8 mouse cellular contexts compared by ENCODE assay signal in genomic region chr11:11844367-11844971, GRCm38 (mm10). TPM values are rescaled to one million over a fixed set of nuclear protein-coding genes. Genes with fewer than 3 reads are reported as not detected.
A peak's percentile ranks its signal among the peaks of the same experiment; 100 is the strongest.
DNase-seq lines count a peak whose midpoint lies in the region; ATAC-seq and TF ChIP-seq lines count a peak whose summit lies in the region.

No protein-coding gene starts in this region.

- H3K27ac ChIP-seq in embryonic facial prominence, embryonic 10.5 days (replicated peaks): peak overlapping the region; percentile 72
- peak overlapping the region; percentile 98 for H3K27ac ChIP-seq in heart, embryonic 10.5 days
- peak overlapping the region; percentile 66 for H3K27ac ChIP-seq in lung, postnatal 0 days (ENCODE audit: low read length)
- H3K27ac ChIP-seq in stomach, embryonic 14.5 days (ENCODE audit: low read length): peak overlapping the region; percentile 76

- H3K4me1 ChIP-seq in embryonic facial prominence, embryonic 10.5 days: peaks cover 19% of the 10 kb centered on the region
- H3K4me1 ChIP-seq in heart, embryonic 10.5 days: peaks cover 55% of the 10 kb centered on the region
- H3K4me1 ChIP-seq in lung, postnatal 0 days (ENCODE audit: insufficient read depth, low read depth, low read length): peaks cover 11% of the 10 kb centered on the region; the same call in 1 of the 2 replicates
- peaks cover 16% of the 10 kb centered on the region for H3K4me1 ChIP-seq in stomach, embryonic 14.5 days (ENCODE audit: control insufficient read depth, insufficient read depth, low read length)

- H3K36me3 ChIP-seq in embryonic facial prominence, embryonic 10.5 days (replicated peaks): no peaks in the 10 kb centered on the region
- H3K36me3 ChIP-seq in heart, embryonic 10.5 days: no peaks in the 10 kb centered on the region
- H3K36me3 ChIP-seq in lung, postnatal 0 days (ENCODE audit: insufficient read depth, low read length): no peaks in the 10 kb centered on the region
- no peaks in the 10 kb centered on the region for H3K36me3 ChIP-seq in stomach, embryonic 14.5 days (ENCODE audit: control insufficient read depth, insufficient read depth, low read length)

- no peak overlapping the region for H3K4me2 ChIP-seq in lung, postnatal 0 days (replicated peaks; ENCODE audit: low read depth, low read length)
- no peak overlapping the region for H3K4me2 ChIP-seq in stomach, embryonic 14.5 days (replicated peaks; ENCODE audit: low read depth, low read length)

- H3K9me3 ChIP-seq in embryonic facial prominence, embryonic 10.5 days: no peaks in the 10 kb centered on the region
- no peaks in the 10 kb centered on the region for H3K9me3 ChIP-seq in heart, embryonic 10.5 days
- no peaks in the 10 kb centered on the region for H3K9me3 ChIP-seq in lung, postnatal 0 days (ENCODE audit: low read length)
- H3K9me3 ChIP-seq in stomach, embryonic 14.5 days (ENCODE audit: control insufficient read depth, low read depth, low read length): no peaks in the 10 kb centered on the region

- TF ChIP-seq EP300 in lung, postnatal 0 days (IDR thresholded peaks at IDR 0.05): peak; percentile 97

- peak; percentile 87 for TF ChIP-seq CTCF in lung, postnatal 0 days (IDR thresholded peaks at IDR 0.05)

- WGBS in embryonic facial prominence, embryonic 10.5 days: 57% methylated on average over 13 of the region's 13 CpGs
- WGBS in heart, embryonic 10.5 days: 46% methylated on average over 13 of the region's 13 CpGs
- WGBS in lung, postnatal 0 days: 50% methylated on average over 13 of the region's 13 CpGs
- 45% methylated on average over 13 of the region's 13 CpGs for WGBS in stomach, embryonic 14.5 days

- peak; percentile 80 for DNase-seq in ovary, adult 18-20 months (ENCODE audit: low spot score)
- DNase-seq in ovary, postnatal 10 days (ENCODE audit: low spot score): no peak
- peak; percentile 41 for DNase-seq in embryonic facial prominence, embryonic 10.5 days (ENCODE audit: low spot score)
- DNase-seq in heart, embryonic 10.5 days (ENCODE audit: low spot score): no peak
- peak; percentile 59 for DNase-seq in kidney, adult 9 months
- peak; percentile 90 for DNase-seq in lung, postnatal 0 days (ENCODE audit: low spot score)
- DNase-seq in thymus, adult 18-20 months: no peak

- H3K9ac ChIP-seq in lung, postnatal 0 days (replicated peaks; ENCODE audit: low read depth): no peak overlapping the region
- H3K9ac ChIP-seq in stomach, embryonic 14.5 days (replicated peaks; ENCODE audit: low read depth, low read length): no peak overlapping the region

- peak; percentile 87 for ATAC-seq in lung, postnatal 0 days
- ATAC-seq in stomach, embryonic 14.5 days (ENCODE audit: insufficient number of reproducible peaks, insufficient read depth, low FRiP score, low read depth): peak; percentile 73

- no peak overlapping the region for H3K4me3 ChIP-seq in embryonic facial prominence, embryonic 10.5 days
- no peak overlapping the region for H3K4me3 ChIP-seq in heart, embryonic 10.5 days
- no peak overlapping the region for H3K4me3 ChIP-seq in lung, postnatal 0 days (ENCODE audit: low read depth, low read length)
- H3K4me3 ChIP-seq in stomach, embryonic 14.5 days (ENCODE audit: low read depth, low read length): no peak overlapping the region

- H3K27me3 ChIP-seq in embryonic facial prominence, embryonic 10.5 days (replicated peaks; ENCODE audit: low read depth, poor library complexity, severe bottlenecking): no peaks in the 10 kb centered on the region
- H3K27me3 ChIP-seq in heart, embryonic 10.5 days (ENCODE audit: insufficient read depth, poor library complexity, severe bottlenecking): no peaks in the 10 kb centered on the region
- no peaks in the 10 kb centered on the region for H3K27me3 ChIP-seq in lung, postnatal 0 days (replicated peaks; ENCODE audit: insufficient read depth, low read length)
- H3K27me3 ChIP-seq in stomach, embryonic 14.5 days (ENCODE audit: control insufficient read depth, insufficient read depth, low read length): no peaks in the 10 kb centered on the region

RNA-seq across cellular contexts. Expression of gene Fignl1, which starts 35.7 kb away (rescaled TPM):
- 105 and 112 TPM in 2 replicates for polyA plus RNA-seq in embryonic facial prominence, embryonic 10.5 days (2016; fragmentation: Nextera tagmentation; extraction: Ambion mirVana)
- polyA plus RNA-seq in heart, embryonic 10.5 days (2016; fragmentation: Nextera tagmentation; extraction: Ambion mirVana): 94.9 and 96.4 TPM in 2 replicates
- 4.2 and 5.6 TPM in 2 replicates for polyA plus RNA-seq in lung, postnatal 0 days (2015; fragmentation: Nextera tagmentation; extraction: Ambion mirVana)
- polyA plus RNA-seq in stomach, embryonic 14.5 days (2014; fragmentation: Nextera tagmentation; extraction: Ambion mirVana): 52.6 and 56.5 TPM in 2 replicates

RNA-seq across cellular contexts. Expression of gene Ddc, which starts 53.5 kb away (rescaled TPM):
- 6.9 and 8.8 TPM in 2 replicates for polyA plus RNA-seq in embryonic facial prominence, embryonic 10.5 days (2016; fragmentation: Nextera tagmentation; extraction: Ambion mirVana)
- 34.5 and 42.8 TPM in 2 replicates for polyA plus RNA-seq in heart, embryonic 10.5 days (2016; fragmentation: Nextera tagmentation; extraction: Ambion mirVana)
- polyA plus RNA-seq in lung, postnatal 0 days (2015; fragmentation: Nextera tagmentation; extraction: Ambion mirVana): 12.4 and 17.6 TPM in 2 replicates
- polyA plus RNA-seq in stomach, embryonic 14.5 days (2014; fragmentation: Nextera tagmentation; extraction: Ambion mirVana): 36.7 and 47.2 TPM in 2 replicates

Comparison
In these comparisons a context has a peak if more than half of its experiments do, and no peak if none do; other contexts are left out.
1. DNase-seq: peak in ovary, adult 18-20 months (single experiment), embryonic facial prominence, embryonic 10.5 days (single experiment), kidney, adult 9 months (single experiment) and lung, postnatal 0 days (single experiment); none in ovary, postnatal 10 days (single experiment), heart, embryonic 10.5 days (single experiment) and thymus, adult 18-20 months (0 of 2).
2. Peak in every context shown above with its lines, with median percentiles within 50 percentile points of each other: H3K27ac ChIP-seq.